Mouse (Mus musculus): ENCODE measurements around the gene Cd300c2. TPM values are rescaled to one million over a fixed set of nuclear protein-coding genes. Genes with fewer than 3 reads are reported as not detected.
"Not testable (repeated sequence)": the region's sequence is repeated elsewhere in the genome, so short reads cannot be mapped to it uniquely, and the experiment has no call there.

The Cd300c2 gene
- total RNA-seq (2014; fragmentation: Nextera tagmentation) (1.1 and 2.2 TPM in 2 replicates), total RNA-seq (2017) (0.60 and 1.3 TPM in 2 replicates)

- ATAC-seq (replicated peaks; ENCODE audit: poor library complexity, severe bottlenecking), result peak; percentile 57
Observed at GRCm38 (mm10) chr11:115001474-115002040, at the start of gene Cd300c2. Cd300c2 (minus strand) TSS chr11:115001880.

DNA sequence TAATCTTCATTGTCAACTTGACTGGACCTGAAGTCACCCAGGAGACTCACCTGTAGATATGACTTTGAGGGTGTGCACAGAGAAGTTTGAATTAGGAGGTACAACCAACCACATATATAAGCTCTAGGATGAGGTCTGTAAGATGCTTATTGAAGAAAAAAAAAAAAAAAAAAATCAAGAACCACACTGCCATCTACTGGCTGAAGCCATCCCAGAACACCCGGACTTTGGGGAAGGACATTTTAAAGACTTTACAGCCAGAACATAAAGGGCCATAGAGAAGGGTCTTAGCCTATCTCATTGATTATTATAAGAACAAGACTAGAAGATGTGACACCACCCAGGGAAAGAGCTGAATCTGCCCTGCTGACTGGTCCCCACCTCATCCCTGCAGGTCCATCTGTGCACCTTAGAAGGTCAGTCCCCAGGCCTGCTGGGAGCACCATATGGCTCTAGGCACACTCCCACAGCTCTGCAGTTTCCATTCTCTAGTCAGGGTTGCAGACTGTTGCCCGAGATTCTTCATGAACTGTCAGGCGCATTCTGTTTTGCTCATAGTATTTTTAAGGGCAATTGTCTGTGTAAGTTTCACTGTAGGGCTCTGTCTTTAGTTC lies 47.7 kb upstream of the Cd300c2 start:
- ATAC-seq (replicated peaks; ENCODE audit: poor library complexity, severe bottlenecking), result peak; percentile 43; the same call in 1 of the 2 replicates

DNA sequence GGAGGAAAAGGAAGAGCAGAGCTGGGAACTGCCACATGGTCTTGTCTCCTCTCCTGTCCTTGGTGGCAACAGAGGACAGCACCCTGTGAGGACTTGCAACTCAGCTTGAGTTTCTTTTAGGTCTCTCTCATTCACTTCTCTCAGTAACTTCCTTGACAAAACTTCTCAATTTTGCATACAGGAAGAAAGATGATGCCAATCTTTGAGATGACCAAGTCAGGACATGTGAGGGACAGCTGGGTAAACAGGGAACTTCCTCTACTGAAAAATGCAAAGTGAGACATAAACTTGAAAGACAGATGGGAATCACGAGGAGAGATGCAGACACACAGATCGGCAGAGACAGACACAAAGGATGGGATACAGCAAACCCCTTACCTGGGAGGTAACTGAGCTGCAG lies 46.6 kb upstream of the Cd300c2 start, which contains the start of gene Cd300ld3:
TSS of gene Cd300ld3 (minus strand) at position 151 of the 400 bp plus-strand sequence.
- no peak for ATAC-seq (replicated peaks; ENCODE audit: poor library complexity, severe bottlenecking)

GRCm38 (mm10) chr11:115037669-115038068 lies 36.0 kb upstream of the Cd300c2 start, which contains the start of gene Cd300ld5:
Cd300ld5 (minus strand) TSS chr11:115037769.
- not testable (repeated sequence) for ATAC-seq (replicated peaks; ENCODE audit: poor library complexity, severe bottlenecking)

DNA sequence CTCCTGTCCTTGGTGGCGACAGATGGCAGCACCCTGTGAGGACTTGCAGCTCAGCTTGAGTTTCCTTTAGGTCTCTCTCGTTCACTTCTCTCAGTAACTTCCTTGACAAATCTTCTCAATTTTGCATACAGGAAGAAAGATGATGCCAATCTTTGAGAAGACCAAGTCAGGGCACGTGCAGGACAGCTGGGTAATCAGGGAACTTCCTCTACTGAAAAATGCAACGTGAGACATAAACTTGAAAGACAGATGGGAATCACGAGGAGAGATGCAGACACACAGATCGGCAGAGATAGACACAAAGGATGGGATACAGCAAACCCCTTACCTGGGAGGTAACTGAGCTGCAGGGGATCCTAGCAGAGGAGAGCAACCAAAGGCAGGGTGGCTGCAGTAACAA lies 25.2 kb upstream of the Cd300c2 start, which contains the start of gene Cd300ld4:
TSS of gene Cd300ld4 (minus strand) at position 101 of the 400 bp plus-strand sequence.
- not testable (repeated sequence) for ATAC-seq (replicated peaks; ENCODE audit: poor library complexity, severe bottlenecking)

GRCm38 (mm10) chr11:115016093-115016492 lies 14.4 kb upstream of the Cd300c2 start, which contains the start of gene Cd300ld2:
Cd300ld2 (minus strand) TSS chr11:115016193.
- ATAC-seq (replicated peaks; ENCODE audit: poor library complexity, severe bottlenecking), result not testable (repeated sequence)

DNA sequence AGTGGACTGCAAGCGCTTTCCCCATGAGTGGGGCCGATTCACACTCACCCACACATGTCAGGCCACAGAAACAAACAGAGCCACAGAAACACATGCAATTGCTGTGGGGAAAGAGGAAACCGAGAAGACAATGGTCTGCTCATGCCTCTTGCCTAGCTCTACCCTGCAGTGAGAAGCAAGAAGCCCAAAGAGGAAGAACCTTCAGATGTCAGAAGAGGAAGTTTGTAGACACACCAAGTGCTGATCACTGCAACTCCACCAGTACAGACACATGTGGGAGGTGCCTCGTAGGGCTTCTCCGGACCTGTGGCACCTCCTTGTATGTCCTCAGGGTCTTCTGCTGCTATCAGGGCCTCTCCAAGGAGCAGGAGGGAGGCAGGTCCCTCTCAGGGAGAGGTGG lies 2.4 kb upstream of the Cd300c2 start:
- ATAC-seq (replicated peaks; ENCODE audit: poor library complexity, severe bottlenecking), result peak; percentile 83

DNA sequence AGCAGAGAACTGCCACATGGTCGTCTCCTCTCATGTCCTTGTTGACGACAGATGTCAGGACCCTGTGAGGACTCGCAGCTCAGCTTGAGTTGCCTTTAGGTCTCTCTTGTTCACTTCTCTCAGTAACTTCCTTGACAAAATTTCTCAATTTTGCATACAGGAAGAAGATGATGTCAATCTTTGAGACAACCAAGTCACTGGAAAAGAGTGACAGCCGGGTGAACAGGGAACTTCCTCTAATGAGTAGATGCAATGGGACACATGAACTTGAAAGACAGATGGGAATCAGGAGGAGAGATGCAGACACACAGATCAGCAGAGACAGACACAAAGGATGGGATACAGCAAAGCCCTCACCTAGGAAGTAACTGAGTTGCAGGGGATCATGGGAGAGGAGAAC lies 11.9 kb downstream of the Cd300c2 start, which contains the start of gene Cd300ld:
TSS of gene Cd300ld (minus strand) at position 130 of the 400 bp plus-strand sequence.
- peak; percentile 72 for ATAC-seq (replicated peaks; ENCODE audit: poor library complexity, severe bottlenecking)

DNA sequence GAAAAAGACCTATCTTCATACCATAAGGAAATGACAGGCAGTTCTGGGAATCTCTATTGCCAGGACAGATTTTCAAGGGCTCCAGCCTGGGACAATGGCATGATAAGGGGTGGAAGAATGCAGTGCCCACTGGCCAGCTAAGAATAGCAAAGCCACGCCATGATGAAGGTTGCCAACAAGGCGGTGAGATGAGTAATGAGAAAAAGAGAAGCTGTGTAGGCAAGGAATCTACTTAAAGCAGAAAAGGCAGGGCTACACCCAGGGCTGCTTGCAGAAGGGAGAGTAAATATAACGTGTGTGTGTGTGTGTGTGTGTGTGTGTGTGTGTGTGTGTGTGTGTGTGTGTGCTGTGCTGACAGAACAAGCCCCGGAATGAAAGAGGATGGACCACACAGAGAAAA lies 19.8 kb downstream of the Cd300c2 start:
- ATAC-seq (replicated peaks; ENCODE audit: poor library complexity, severe bottlenecking), result no peak

DNA sequence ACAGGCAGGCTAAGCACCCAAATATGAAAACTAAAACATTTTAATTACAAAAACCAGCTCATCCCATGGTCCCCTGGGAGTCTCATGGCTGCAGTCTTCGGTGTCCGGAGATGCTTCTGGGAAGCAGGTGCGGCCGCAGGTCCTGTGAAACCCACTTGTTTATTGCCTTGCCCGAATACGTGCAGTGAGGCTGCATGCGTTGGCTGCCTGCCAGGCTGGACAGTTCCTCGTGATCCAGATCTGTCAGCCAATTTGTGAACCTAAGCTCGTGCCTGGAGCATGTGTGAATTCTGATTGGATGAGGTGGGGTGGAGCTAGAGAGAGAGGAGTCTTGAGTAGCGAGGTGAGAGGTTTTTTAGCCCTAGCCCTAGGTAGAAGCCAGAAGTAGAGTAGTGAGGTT lies 29.0 kb downstream of the Cd300c2 start:
- ATAC-seq (replicated peaks; ENCODE audit: poor library complexity, severe bottlenecking), result no peak

GRCm38 (mm10) chr11:114968752-114969207 lies 32.9 kb downstream of the Cd300c2 start, which contains the start of gene Cd300c:
Cd300c (minus strand) TSS chr11:114969157.
- peak; percentile 81 for ATAC-seq (replicated peaks; ENCODE audit: poor library complexity, severe bottlenecking)

DNA sequence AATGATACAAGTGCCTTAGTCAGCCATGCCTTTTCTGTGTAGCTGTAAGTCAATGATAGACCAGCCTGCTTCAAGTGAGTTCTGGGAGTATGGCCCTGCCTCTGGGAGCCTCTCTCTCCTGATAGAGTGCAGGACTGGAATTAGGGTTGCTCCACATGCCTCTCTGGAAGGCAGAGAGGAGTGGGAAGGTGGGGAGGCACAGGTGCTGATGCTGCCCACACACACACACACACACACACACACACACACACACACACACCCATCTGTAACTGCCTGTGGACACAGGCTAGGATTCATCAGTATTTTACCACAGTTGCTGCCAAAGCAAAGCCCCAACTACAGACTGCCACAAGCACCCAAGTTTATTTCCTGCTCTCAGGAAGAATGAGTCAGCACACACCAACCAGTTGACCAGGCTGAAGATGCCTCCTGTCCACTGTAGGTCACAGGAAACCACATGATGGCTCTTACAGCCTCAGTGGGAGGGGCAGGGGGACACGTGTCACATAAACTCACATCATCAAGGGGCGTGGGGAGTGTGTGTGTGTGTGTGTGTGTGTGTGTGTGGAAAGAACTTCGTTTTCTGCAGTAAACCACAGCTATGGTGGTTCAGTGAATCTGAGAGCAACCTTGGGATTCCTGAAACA lies 36.4 kb downstream of the Cd300c2 start:
- ATAC-seq (replicated peaks; ENCODE audit: poor library complexity, severe bottlenecking), result peak; percentile 91

GRCm38 (mm10) chr11:114960369-114960768 lies 41.3 kb downstream of the Cd300c2 start:
- peak; percentile 90 for ATAC-seq (replicated peaks; ENCODE audit: poor library complexity, severe bottlenecking)

Other genes with a start within 250 kb of the Cd300c2 start
- gene Kif19a, start 236.5 kb downstream of the Cd300c2 start, total RNA-seq (2014; fragmentation: Nextera tagmentation), result 1.3 TPM in 1 of 2 replicates, not detected in the other
- not detected in 2 replicates for gene Kif19a, start 236.5 kb downstream of the Cd300c2 start, total RNA-seq (2017)
- 0.54 TPM in 1 of 2 replicates, not detected in the other for gene Btbd17, start 205.9 kb downstream of the Cd300c2 start, total RNA-seq (2014; fragmentation: Nextera tagmentation)
- gene Btbd17, start 205.9 kb downstream of the Cd300c2 start, total RNA-seq (2017), result not detected in 2 replicates
- not detected in 2 replicates for gene Gpr142, start 203.0 kb downstream of the Cd300c2 start, total RNA-seq (2014; fragmentation: Nextera tagmentation)
- not detected in 2 replicates for gene Gpr142, start 203.0 kb downstream of the Cd300c2 start, total RNA-seq (2017)
- not detected in 2 replicates for gene Gprc5c, start 150.7 kb downstream of the Cd300c2 start, total RNA-seq (2014; fragmentation: Nextera tagmentation)
- not detected in 2 replicates for gene Gprc5c, start 150.7 kb downstream of the Cd300c2 start, total RNA-seq (2017)
- 11.4 and 12.6 TPM in 2 replicates for gene Cd300a, start 111.8 kb downstream of the Cd300c2 start, total RNA-seq (2014; fragmentation: Nextera tagmentation)
- gene Cd300a, start 111.8 kb downstream of the Cd300c2 start, total RNA-seq (2017), result 14.3 and 20.8 TPM in 2 replicates
- 24.4 and 25.9 TPM in 2 replicates for gene Cd300lb, start 67.5 kb downstream of the Cd300c2 start, total RNA-seq (2014; fragmentation: Nextera tagmentation)
- gene Cd300lb, start 67.5 kb downstream of the Cd300c2 start, total RNA-seq (2017), result 17.4 and 17.7 TPM in 2 replicates
- not detected in 2 replicates for gene Cd300c, start 32.7 kb downstream of the Cd300c2 start, total RNA-seq (2014; fragmentation: Nextera tagmentation)
- not detected in 2 replicates for gene Cd300c, start 32.7 kb downstream of the Cd300c2 start, total RNA-seq (2017)
- not detected in 2 replicates for gene Cd300ld, start 12.0 kb downstream of the Cd300c2 start, total RNA-seq (2014; fragmentation: Nextera tagmentation)
- gene Cd300ld, start 12.0 kb downstream of the Cd300c2 start, total RNA-seq (2017), result 0.10 and 1.2 TPM in 2 replicates
- not detected in 2 replicates for gene Cd300ld2, start 14.3 kb upstream of the Cd300c2 start, total RNA-seq (2014; fragmentation: Nextera tagmentation)
- not detected in 2 replicates for gene Cd300ld2, start 14.3 kb upstream of the Cd300c2 start, total RNA-seq (2017)
- not detected in 2 replicates for gene Cd300ld4, start 25.1 kb upstream of the Cd300c2 start, total RNA-seq (2014; fragmentation: Nextera tagmentation)
- not detected in 2 replicates for gene Cd300ld4, start 25.1 kb upstream of the Cd300c2 start, total RNA-seq (2017)
- not detected in 2 replicates for gene Cd300ld5, start 35.9 kb upstream of the Cd300c2 start, total RNA-seq (2014; fragmentation: Nextera tagmentation)
- gene Cd300ld5, start 35.9 kb upstream of the Cd300c2 start, total RNA-seq (2017), result not detected in 2 replicates
- not detected in 2 replicates for gene Cd300ld3, start 46.5 kb upstream of the Cd300c2 start, total RNA-seq (2014; fragmentation: Nextera tagmentation)
- gene Cd300ld3, start 46.5 kb upstream of the Cd300c2 start, total RNA-seq (2017), result not detected in 2 replicates
- not detected in 2 replicates for gene Cd300e, start 60.3 kb upstream of the Cd300c2 start, total RNA-seq (2014; fragmentation: Nextera tagmentation)
- gene Cd300e, start 60.3 kb upstream of the Cd300c2 start, total RNA-seq (2017), result not detected in 2 replicates
- gene Rab37, start 89.6 kb upstream of the Cd300c2 start, total RNA-seq (2014; fragmentation: Nextera tagmentation), result 6.5 and 15.1 TPM in 2 replicates
- 7.1 and 10.0 TPM in 2 replicates for gene Rab37, start 89.6 kb upstream of the Cd300c2 start, total RNA-seq (2017)
- not detected in 2 replicates for gene Cd300lf, start 132.1 kb upstream of the Cd300c2 start, total RNA-seq (2014; fragmentation: Nextera tagmentation)
- 0.46 and 2.8 TPM in 2 replicates for gene Cd300lf, start 132.1 kb upstream of the Cd300c2 start, total RNA-seq (2017)
- gene Slc9a3r1, start 161.5 kb upstream of the Cd300c2 start, total RNA-seq (2014; fragmentation: Nextera tagmentation), result 37.4 and 55.9 TPM in 2 replicates
- gene Slc9a3r1, start 161.5 kb upstream of the Cd300c2 start, total RNA-seq (2017), result 48.2 and 50.3 TPM in 2 replicates
- 11.5 and 12.8 TPM in 2 replicates for gene Tmem104, start 185.6 kb upstream of the Cd300c2 start, total RNA-seq (2014; fragmentation: Nextera tagmentation)
- gene Tmem104, start 185.6 kb upstream of the Cd300c2 start, total RNA-seq (2017), result 2.4 and 3.6 TPM in 2 replicates
- 27.1 and 27.5 TPM in 2 replicates for gene Nat9, start 186.0 kb upstream of the Cd300c2 start, total RNA-seq (2014; fragmentation: Nextera tagmentation)
- 21.3 and 28.0 TPM in 2 replicates for gene Nat9, start 186.0 kb upstream of the Cd300c2 start, total RNA-seq (2017)

Data from granulocyte monocyte progenitor cell, adult 5-6 weeks (primary cell).